Mouse (Mus musculus) gastrocnemius, postnatal 25 days (tissue): ENCODE results near the gene Xpo4. TPM values are rescaled to one million over a fixed set of nuclear protein-coding genes. Genes with fewer than 3 reads are reported as not detected.
A peak's percentile ranks its signal among the peaks of the same experiment; 100 is the strongest.
"Not testable (repeated sequence)": the region's sequence is repeated elsewhere in the genome, so short reads cannot be mapped to it uniquely, and the experiment has no call there.

ENCODE experiments used
- DNase-seq: peaks from one replicate; pipeline ENCODE4 v3.0.0; 2022
- total RNA-seq, 2 experiments: library from RNA; stranded (reverse); gene quantifications; 1 replicate in 1 of 2; 2 replicates in 1 of 2; pipeline ENCODE4 v1.2.3; 2021

Gene Xpo4
- total RNA-seq, 2 experiments from 2014 or later: 6.4 to 10.1 TPM

DNA sequence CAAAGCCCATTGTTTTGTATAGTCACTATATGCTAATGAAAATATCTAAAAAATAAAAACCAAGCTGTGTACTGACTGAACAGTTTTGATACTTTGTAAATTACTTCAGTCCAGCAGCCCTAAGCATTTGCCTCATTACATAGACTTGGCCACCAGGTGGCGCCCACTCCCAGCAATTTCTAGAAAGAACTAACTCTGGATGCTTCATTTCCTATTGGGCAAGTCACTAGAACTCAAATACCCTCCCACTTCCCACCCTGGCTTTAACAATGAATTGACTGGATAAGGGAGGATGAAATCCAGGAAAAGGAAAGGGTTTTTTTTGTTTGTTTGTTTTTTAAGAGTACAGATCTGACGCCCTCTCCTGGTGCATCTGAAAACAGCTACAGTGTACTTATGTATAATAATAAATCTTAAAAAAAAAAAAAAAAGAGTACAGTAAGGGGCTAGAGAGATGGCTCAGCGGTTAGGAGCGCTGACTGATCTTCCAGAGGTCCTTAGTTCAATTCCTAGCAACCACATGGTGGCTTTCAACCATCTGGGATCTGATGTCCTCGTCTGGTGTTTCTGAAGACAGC lies 14.8 kb upstream of the Xpo4 start:
- peak; percentile 46 for DNase-seq

DNA sequence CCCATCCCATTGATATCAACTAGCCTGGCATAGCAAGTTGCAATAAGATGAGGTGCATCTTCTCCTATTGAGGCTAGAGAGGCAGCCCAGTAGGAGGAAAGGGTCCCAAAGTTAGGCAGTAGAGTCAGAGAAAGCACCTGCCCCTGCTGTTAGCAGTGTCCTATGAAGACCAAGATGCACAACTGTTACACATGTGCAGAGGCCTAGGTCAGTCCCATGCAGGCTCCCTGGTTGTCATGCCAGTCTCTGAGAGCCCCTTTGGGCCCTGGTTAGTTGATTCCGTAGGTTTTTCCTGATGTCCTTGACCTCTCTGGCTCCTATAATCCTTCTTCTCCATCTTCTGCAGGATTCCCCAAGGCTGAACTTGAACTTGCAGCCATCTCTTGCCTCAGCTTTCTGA lies 14.3 kb upstream of the Xpo4 start:
- DNase-seq: no peak

DNA sequence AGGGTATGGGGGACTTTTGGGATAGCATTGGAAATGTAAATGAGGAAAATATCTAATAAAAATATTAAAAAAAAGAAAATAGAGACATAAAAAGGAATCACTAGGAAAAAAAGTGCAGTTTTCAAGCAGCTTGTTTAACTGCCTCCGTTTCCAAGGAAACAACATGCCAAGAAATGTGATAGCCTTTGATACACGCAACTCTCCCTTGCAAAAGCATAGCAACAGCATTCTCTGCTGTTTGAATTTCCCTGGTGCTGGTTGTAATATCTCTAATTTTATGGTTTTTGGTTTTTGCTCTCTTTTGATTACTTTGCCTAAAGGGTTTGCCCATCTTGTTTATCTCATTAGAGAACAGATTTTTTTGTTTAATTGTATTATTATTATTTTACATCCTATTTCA lies 10.3 kb upstream of the Xpo4 start:
- DNase-seq: no peak

DNA sequence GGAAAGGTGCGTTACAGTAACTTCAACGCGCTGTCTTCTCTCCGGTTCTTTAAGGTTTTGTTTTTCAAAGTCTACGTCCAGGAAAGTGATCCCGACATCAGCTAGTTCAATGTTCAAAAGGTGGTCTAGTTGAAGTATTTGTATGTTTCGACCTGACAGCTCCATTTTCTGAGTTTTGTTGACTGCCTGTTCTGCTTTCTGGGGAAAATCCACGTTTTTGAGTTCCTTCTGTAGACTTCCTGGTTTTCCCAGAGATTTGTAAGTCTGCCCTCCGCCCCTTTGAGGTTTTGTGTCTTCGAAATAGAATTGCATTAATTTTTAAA lies 359 bp upstream of the Xpo4 start:
- DNase-seq: no peak

DNA sequence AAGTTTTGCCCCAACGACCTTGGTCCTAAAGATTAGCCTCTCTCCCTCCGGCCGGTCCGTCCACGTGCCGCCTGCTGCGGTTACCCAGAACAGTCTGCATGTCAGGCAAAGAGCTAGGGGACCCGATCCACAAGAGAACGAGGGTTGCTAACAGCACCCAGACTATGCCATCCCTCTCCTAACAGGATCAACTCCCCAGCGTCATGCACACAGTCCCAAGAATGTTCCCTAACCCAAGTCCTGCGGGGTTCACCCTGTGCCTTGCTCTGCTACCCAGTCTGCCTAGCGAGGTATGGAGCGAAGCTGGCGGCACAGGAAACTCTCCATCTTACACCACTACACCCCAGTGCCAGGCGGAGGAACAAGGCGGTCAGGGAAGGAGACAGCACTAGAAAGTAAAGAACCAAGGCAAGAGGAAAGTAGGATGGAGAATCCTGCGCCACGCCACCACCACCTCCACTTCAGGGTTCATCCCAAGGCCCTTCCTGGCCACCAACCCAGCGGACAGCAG lies 864 bp downstream of the Xpo4 start:
- no peak for DNase-seq

DNA sequence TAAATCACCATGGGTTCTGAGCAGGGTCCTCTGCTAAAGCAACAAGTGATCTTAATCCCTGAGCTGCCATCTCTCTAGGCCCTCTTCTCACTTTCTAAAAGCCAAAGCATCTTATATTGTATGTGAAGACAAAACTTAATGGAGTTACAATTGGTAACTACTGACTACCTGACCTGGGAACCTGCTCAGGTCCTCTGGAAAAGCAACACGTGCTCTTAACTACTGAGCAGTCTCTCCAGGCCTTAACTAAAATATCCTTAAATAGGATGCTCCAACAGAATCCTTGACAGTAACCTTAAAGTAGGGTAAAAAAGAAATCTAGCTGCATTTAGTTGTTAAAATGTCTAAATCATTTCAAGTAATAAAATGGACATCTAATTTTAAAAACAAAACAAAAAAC lies 1.6 kb downstream of the Xpo4 start:
- no peak for DNase-seq

DNA sequence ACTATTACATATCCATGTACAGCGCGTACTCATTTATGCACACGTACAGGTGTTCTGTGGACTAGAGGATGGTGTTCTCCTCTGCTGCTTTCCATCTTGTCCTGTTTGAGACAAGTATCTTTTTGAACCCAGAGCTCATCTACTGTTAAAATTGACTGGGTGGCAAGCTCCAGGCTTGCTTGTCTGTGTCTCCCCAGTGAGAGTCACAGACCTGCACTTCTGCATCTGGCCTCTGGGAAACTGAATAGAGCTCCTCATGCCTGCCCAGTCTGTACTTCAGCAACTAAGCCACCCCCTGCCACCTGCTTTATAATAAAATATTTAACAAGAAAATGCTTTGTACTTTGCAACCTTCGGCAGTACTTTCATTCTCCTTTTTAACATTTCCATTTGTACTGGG lies 6.9 kb downstream of the Xpo4 start:
- no peak for DNase-seq

DNA sequence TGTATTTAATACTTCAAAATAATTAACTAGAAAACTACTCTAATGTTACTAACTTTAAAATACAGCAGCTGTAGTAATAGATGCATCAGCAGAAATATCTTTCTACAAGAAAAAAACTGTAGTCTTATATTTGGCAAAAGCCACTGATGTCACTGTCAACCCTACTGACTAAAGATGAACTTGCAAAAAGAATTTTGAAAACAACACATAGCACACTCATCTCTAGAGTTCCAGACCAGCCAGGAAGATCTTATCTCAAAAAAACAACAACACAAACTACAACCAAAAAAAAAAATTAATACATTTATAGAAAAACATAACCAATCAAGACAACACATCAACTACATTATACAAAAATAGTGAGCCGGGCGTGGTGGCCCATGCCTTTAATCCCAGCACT lies 7.7 kb downstream of the Xpo4 start:
- no peak for DNase-seq

DNA sequence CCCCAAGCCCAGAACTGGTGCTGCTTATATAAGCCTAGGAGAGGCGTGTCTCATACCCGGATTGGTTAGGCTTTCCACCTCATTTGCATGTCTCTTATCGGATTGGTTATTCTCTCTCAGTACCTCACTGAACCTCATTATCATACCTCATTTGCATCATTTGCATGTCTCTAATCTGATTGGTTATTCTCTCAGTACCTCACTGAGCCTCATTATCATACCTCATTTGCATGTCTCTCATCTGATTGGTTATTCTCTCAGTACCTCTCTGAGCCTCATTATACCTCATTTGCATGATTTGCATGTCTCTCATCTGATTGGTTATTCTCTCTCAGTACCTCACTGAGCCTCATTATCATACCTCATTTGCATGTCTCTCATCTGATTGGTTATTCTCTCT lies 8.7 kb downstream of the Xpo4 start:
- not testable (repeated sequence) for DNase-seq

DNA sequence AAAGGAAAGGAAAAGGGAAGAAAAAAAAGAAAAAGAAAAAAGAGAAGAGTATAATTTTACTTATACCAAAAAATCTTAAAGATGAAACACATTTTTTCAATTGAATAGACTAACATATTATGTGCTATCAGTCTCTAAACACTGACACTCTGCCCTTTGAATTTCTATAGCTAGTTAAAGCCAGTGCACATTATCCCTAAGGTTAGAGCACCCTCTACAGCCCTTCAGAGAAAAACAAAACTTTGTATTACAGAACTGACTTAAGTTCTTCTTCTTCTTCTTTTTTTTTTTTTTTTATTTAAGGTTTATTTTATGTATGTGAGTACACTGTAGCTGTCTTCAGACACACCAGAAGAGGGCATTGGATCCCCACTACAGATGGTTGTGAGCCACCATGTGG lies 15.7 kb downstream of the Xpo4 start:
- no peak for DNase-seq

DNA sequence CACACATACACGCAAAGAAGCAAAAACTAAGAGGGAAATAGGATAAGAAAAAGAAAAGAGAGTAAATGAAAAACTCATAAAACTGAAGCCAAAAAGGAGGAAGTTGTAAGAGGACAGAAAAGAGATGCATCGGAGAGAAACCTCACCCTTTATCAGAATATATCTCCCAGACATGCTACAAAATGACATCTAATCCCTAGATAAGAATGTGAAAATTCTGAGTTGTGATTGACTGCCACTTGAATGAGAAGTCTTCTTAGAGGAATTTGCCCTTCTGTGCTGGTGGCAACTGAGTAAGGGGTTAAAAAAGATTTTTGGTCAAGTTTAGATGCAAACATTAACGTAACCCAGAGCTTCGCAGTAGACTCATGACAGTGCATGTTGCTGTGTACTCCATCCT lies 19.1 kb downstream of the Xpo4 start:
- DNase-seq: no peak

DNA sequence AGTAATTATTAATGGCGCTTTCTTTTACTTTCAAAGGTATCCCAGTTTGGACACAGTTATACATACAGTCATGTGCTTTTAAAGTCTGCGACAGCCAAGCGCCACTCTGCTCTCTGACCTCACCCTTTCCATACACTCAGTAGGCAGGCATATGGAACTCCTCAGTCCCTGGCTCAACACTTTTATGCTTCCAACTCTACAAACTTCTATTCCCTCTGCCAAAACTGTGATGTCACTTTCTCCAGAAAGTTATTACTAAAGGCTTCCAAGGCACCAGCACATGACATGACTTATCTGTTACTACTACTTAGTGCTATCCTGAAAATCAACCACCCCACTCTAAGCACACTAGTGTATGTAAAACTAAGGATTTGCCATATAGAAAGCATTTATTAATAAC lies 26.1 kb downstream of the Xpo4 start:
- no peak for DNase-seq

DNA sequence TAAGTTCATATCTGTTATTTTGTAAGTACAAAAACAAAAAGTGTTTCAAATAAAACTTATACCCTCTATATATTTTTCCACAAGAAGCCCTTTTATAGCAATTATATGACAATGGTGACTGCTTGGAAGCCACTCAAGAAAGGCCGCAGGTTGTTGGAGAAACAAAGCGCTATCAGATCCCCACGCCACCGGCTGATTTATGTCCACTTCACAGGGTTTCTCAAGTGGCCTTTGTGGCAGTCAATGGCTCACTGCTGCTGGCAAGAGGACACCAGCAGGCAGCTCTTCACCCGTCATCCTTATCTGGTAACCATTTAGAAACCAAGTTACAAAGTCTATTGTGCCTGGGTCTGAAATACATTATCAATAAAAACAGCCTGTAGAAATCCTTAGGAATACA lies 31.1 kb downstream of the Xpo4 start:
- DNase-seq: no peak

DNA sequence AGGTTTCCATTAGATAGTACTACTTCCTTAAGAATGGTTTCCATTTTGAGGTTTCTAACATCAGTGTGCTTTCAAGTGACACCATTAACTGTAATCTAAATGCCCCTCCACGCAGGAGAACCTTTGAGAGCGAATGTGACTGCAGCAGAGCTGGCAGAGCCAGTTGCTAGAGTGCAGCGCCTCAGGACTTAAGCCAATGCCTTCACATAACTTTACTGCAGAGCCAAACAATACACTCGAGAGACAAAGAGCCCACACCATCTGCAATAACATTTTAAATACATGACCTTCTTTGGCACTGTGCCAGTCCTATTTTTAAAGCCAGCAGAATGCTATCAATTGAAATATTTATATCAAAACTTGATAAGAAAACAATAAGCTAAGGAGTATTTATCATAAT lies 35.6 kb downstream of the Xpo4 start:
- no peak for DNase-seq

DNA sequence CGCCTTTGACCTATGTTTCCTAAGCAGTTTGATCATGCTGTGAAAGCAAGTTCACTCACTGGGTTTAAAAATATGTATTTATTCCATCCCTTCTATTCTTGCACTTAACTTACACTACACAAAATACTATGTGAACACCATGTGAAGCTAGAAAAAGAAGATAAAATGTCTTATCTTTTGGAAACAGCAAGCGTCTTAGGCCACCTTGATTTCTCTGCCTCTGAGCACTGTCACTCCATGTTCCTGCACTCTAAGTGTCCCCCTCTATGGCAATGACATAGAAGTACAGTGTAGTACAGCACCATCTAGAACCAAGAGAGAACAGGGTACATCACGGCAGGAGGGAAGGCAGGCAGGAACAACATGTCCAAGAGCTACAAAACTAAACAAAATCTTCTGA lies 42.3 kb downstream of the Xpo4 start:
- no peak for DNase-seq

DNA sequence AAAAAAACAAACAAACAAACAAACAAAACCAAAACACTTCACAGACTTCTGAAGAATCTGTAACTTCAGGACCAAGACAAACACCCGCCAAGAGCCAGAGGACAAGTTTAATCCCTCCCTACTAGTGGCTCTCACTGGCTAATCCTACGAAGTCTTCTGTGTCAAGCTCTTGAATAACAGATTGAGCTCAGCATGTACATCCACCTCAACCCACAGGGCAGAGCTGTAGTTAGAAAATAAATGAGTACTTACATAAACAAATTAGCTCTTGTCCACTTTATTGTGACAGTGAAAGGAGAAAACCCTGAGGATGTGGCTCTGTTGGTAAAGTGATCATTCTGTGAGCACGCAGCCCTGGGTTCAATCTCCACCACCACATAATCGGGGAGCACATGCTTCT lies 43.5 kb downstream of the Xpo4 start:
- DNase-seq: no peak

DNA sequence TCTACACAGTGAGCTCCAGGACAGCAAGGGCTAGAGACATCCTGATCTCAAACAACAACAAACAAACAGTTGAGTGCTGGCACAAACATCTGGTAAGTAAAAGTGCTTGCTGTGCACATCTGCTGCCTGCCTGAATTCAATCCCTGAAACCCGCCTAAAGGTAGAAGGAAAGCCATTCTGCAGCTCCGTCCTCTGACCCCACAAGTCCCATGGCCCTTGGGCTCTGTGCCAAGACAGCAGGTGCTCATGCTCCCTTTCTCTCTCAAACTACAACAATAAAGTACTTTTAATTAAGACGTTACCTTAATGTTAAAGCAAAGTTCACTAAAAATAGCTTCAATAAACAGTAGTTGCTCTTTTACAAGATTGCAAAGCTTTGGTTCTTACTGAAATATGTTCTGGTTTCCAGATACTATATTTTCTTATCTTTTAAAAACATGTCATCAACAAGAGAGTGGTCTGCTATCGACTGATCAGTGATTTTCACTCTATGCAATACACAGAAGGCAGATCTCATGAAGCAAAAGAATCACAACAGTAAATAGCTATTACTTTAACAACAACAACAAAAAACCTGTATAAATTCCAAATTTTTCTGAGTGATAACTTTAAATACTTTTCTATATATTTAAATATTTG lies 44.5 kb downstream of the Xpo4 start:
- no peak for DNase-seq

DNA sequence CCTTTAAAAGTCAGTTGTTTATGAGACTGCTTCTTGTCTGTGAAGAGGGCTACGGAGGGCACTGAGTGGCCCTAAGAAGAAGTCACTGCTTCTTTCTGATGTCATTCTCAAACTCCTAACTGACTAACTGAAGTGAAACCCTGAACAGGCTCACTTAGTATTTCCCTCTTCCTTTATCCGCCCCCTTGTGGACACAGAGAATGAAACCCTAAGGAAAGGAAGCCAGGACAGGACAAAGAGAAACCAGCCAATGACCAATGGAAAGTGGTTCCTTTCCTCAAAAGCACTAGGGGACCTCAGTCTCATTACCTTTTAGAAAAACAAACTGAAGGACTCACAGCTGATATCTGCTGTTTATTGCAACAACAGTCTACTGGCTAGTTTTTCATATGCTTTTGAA lies 45.7 kb downstream of the Xpo4 start:
- no peak for DNase-seq

DNA sequence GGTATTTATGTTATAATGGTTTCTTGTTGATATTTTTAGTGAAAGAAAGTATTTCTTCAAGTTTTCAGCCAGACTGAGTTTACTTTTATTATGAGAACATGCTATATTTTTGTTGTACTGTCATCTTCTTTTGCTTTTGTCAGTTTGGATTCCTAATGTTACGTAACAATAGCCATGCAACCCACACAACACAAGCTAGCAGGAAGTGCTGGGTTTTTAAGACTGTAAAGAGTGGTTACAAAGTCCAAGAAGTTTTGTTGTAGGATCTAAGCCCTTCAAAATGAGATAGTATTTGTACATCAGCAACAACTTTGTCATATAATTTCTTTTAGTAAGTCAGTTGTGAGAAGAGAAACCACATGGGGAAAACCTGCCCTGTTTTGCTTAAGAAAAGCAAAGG lies 47.6 kb downstream of the Xpo4 start:
- DNase-seq: no peak

DNA sequence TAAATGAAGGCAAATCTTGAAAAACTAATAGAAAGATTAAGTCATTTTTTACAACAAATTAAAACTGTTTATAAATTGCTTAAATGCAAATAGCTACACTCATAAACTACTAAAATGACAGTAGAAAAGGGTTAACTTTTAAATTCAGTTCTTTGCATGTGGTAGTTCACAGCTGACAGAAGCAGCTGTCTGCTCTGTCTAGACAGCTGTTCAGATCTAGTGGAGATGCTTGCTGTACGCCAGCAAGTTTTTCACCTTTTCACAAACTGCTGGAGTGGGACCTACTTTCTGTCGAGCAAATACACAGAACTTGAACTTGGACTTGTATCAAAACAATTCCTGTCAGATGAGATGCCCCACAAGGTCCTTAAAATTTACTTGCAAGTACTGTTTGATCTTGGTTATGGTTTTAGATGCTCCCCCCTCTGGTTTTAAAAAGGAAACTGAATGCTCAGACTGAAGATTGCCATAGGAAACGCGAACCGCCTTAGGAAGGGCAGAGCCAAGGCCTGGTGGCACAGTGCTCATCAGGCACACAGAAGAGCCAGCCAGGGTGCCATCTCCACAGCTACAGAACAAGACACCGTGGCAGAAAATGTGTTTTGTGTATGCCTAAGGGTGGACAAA lies 48.8 kb downstream of the Xpo4 start:
- no peak for DNase-seq

DNA sequence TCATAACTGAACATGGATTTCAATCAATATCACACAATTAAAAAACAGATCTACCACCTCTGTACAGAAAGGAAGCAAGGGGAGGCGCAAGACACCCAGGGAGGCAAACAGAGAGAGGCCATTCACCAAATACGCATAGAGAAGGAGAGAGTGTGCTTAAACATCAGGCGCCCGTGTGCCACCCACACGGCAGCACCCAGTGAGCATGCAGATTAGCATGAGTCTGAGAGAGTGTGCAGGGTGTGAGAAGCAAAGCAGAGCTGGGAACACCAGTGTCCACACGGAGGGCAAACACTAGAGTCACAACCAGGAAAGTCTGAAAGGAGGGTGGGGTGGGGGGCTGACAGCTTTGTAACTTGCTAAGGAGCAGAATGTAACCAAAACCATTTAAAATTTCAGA lies 49.4 kb downstream of the Xpo4 start:
- DNase-seq: no peak

DNA sequence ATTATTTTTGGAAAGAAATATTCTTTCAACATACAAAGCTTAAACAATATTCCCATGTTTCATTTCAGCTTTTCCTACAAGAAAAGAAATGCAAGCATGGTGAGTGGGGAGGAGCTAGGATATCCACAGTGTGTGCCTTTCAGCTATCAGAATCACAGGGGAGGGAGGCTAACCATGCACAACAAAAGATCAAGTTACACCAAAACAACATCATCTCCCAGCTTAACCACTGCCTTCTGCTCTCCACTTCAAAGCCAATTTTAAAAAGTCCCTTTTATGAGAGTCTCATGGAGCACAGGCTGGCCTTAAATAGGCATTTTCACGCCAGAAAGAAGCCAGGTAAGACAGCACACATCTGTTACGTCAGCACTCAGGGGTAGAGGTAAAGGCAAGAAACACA lies 54.2 kb downstream of the Xpo4 start:
- no peak for DNase-seq

DNA sequence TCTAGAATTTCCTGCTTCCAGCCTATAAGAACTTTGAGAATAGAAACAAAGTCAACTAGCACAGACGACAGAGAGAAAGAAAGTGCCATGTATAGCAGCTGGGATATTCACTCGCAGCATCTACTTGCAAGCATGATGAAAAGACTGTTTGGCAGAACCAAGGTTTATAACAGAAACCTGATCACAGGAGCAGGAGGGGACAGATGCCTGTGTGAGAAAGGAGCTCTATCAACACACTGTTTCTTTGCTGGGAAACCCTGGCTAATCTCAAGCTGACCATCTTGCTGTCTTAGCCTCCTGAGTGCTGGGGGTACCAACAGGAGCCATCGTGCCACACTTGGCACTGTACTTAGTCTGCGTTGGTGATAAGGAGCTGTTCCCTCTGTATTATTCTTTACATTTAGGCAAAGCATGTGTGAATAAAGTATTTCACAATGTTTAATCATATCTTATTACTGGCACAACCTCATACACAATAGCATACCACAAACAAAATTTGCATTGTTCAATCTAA lies 55.4 kb downstream of the Xpo4 start:
- DNase-seq: no peak

DNA sequence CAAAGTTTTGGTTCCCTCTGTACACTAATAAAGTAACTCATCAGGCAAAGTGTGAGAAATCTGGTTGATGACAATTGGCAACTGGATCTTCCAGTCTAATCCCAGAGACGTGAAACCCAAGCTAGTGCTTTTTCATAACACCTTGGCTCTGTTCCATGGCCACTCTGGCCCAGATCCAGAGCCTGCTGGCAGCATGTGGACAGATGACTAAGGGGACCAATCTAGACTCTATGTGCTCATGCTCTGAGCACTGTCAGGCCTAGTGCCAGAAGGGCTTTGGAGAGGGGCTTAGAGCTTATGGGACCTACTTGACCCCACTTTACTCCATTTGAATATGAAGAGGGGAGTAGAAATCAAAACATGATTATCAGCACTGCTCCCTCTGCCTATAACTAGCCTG lies 57.7 kb downstream of the Xpo4 start:
- peak; percentile 91 for DNase-seq
